Mouse (Mus musculus): Measurements from ENCODE around the gene Itgb5. TPM values are rescaled to one million over a fixed set of nuclear protein-coding genes. Genes with fewer than 3 reads are reported as not detected.

The Itgb5 gene
- polyA plus RNA-seq, 2 experiments: 108 to 117 TPM

- Histone ChIP-seq H3K27me3 (ENCODE audit: control insufficient read depth, insufficient read depth, low read length) (no peaks in the 10 kb centered on the region), H3K36me3 (ENCODE audit: control insufficient read depth, insufficient read depth, low read length) (peaks cover 17% of the 10 kb centered on the region), H3K4me3 (replicated peaks; ENCODE audit: low read length) (no peak overlapping the region), H3K27ac (replicated peaks; ENCODE audit: low read depth, low read length) (no peak overlapping the region), H3K4me2 (replicated peaks; ENCODE audit: low read depth, low read length, severe bottlenecking) (no peak overlapping the region), H3K4me1 (ENCODE audit: control insufficient read depth, insufficient read depth, low read length) (peaks cover 23% of the 10 kb centered on the region), H3K9me3 (ENCODE audit: control insufficient read depth, low read length) (no peaks in the 10 kb centered on the region), H3K9ac (ENCODE audit: low read depth, low read length, severe bottlenecking) (no peak overlapping the region)
- TF ChIP-seq POLR2A (IDR thresholded peaks at IDR 0.05; ENCODE audit: borderline replicate concordance, extremely low read depth, insufficient read depth, insufficient read length): no peak
- ATAC-seq (ENCODE audit: low FRiP score, low read depth) (no peak), DNase-seq (ENCODE audit: low spot score) (no peak)
- 66% methylated on average over 7 of the region's 7 CpGs for WGBS
Measured at GRCm38 (mm10) chr16:33895690-33896089, 66.2 kb downstream of the Itgb5 start.

GRCm38 (mm10) chr16:33896801-33897200 lies 67.3 kb downstream of the Itgb5 start:
- ATAC-seq (ENCODE audit: low FRiP score, low read depth) (no peak), DNase-seq (ENCODE audit: low spot score) (no peak)
- Histone ChIP-seq H3K9ac (ENCODE audit: low read depth, low read length, severe bottlenecking) (no peak overlapping the region), H3K4me3 (replicated peaks; ENCODE audit: low read length) (no peak overlapping the region), H3K27me3 (ENCODE audit: control insufficient read depth, insufficient read depth, low read length) (no peaks in the 10 kb centered on the region), H3K9me3 (ENCODE audit: control insufficient read depth, low read length) (no peaks in the 10 kb centered on the region), H3K4me2 (replicated peaks; ENCODE audit: low read depth, low read length, severe bottlenecking) (no peak overlapping the region), H3K4me1 (ENCODE audit: control insufficient read depth, insufficient read depth, low read length) (peaks cover 12% of the 10 kb centered on the region), H3K36me3 (ENCODE audit: control insufficient read depth, insufficient read depth, low read length) (peaks cover 23% of the 10 kb centered on the region), H3K27ac (replicated peaks; ENCODE audit: low read depth, low read length) (no peak overlapping the region)
- TF ChIP-seq POLR2A (IDR thresholded peaks at IDR 0.05; ENCODE audit: borderline replicate concordance, extremely low read depth, insufficient read depth, insufficient read length): no peak
- 94% methylated on average over 5 of the region's 7 CpGs for WGBS

GRCm38 (mm10) chr16:33903664-33904441 lies 74.4 kb downstream of the Itgb5 start:
- no peaks in the 10 kb centered on the region for H3K27me3 ChIP-seq (ENCODE audit: control insufficient read depth, insufficient read depth, low read length)
- peaks cover 34% of the 10 kb centered on the region for H3K36me3 ChIP-seq (ENCODE audit: control insufficient read depth, insufficient read depth, low read length)

DNA sequence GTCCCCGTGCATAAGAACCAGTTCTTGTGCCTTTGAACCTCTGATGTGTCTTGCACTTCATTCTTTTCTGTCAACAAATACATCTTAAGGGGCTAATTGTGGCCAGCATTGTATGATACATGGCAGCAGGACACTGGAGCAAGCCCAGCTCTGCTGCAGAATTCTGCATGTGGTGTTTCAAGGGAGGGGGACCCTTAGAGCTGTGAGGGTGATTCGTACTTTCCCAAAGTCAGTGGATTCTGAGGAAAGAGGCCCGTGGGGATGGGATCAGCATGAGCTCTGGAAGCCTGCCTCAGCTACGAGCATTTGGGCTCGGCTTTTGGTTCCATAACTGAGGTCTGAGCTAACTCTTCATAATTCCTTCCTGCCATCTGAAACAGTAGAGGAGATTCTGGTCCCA lies 75.1 kb downstream of the Itgb5 start:
- 32% methylated on average over 5 of the region's 5 CpGs for WGBS
- Histone ChIP-seq H3K27me3 (ENCODE audit: control insufficient read depth, insufficient read depth, low read length) (no peaks in the 10 kb centered on the region), H3K27ac (replicated peaks; ENCODE audit: low read depth, low read length) (peak overlapping the region; percentile 84), H3K4me1 (ENCODE audit: control insufficient read depth, insufficient read depth, low read length) (peaks cover 15% of the 10 kb centered on the region), H3K4me2 (replicated peaks; ENCODE audit: low read depth, low read length, severe bottlenecking) (0 out of 2 replicates have a peak overlapping the region, but pooled peaks have one; percentile 18), H3K36me3 (ENCODE audit: control insufficient read depth, insufficient read depth, low read length) (peaks cover 28% of the 10 kb centered on the region), H3K4me3 (replicated peaks; ENCODE audit: low read length) (no peak overlapping the region), H3K9me3 (ENCODE audit: control insufficient read depth, low read length) (no peaks in the 10 kb centered on the region), H3K9ac (ENCODE audit: low read depth, low read length, severe bottlenecking) (no peak overlapping the region)
- TF ChIP-seq POLR2A (IDR thresholded peaks at IDR 0.05; ENCODE audit: borderline replicate concordance, extremely low read depth, insufficient read depth, insufficient read length): no peak
- peak; percentile 54 for DNase-seq (ENCODE audit: low spot score)
- peak; percentile 8; the same call in 1 of the 2 replicates for ATAC-seq (ENCODE audit: low FRiP score, low read depth)

More at GRCm38 (mm10) chr16:33903664-33904441, 74.4 kb downstream of the Itgb5 start:
- peaks cover 15% of the 10 kb centered on the region for H3K4me1 ChIP-seq (ENCODE audit: control insufficient read depth, insufficient read depth, low read length)
- DNase-seq (ENCODE audit: low spot score) (peak; percentile 73), ATAC-seq (ENCODE audit: low FRiP score, low read depth) (peak; percentile 82)
- WGBS: 14% methylated on average over 11 of the region's 11 CpGs
- H3K4me2 ChIP-seq (replicated peaks; ENCODE audit: low read depth, low read length, severe bottlenecking): 0 out of 2 replicates have a peak overlapping the region, but pooled peaks have one; percentile 18
- H3K27ac ChIP-seq (replicated peaks; ENCODE audit: low read depth, low read length): peak overlapping the region; percentile 84
- no peak for TF ChIP-seq POLR2A (IDR thresholded peaks at IDR 0.05; ENCODE audit: borderline replicate concordance, extremely low read depth, insufficient read depth, insufficient read length)
- H3K9me3 ChIP-seq (ENCODE audit: control insufficient read depth, low read length): no peaks in the 10 kb centered on the region
- no peak overlapping the region for H3K4me3 ChIP-seq (replicated peaks; ENCODE audit: low read length)
- H3K9ac ChIP-seq (ENCODE audit: low read depth, low read length, severe bottlenecking): no peak overlapping the region

GRCm38 (mm10) chr16:33908239-33908638 lies 78.8 kb downstream of the Itgb5 start:
- H3K27ac ChIP-seq (replicated peaks; ENCODE audit: low read depth, low read length): no peak overlapping the region
- peaks cover 24% of the 10 kb centered on the region for H3K36me3 ChIP-seq (ENCODE audit: control insufficient read depth, insufficient read depth, low read length)
- ATAC-seq (ENCODE audit: low FRiP score, low read depth) (no peak), DNase-seq (ENCODE audit: low spot score) (no peak)
- 78% methylated on average over 4 of the region's 4 CpGs for WGBS
- no peak overlapping the region for H3K4me2 ChIP-seq (replicated peaks; ENCODE audit: low read depth, low read length, severe bottlenecking)
- H3K9ac ChIP-seq (ENCODE audit: low read depth, low read length, severe bottlenecking): no peak overlapping the region
- H3K4me1 ChIP-seq (ENCODE audit: control insufficient read depth, insufficient read depth, low read length): peaks cover 14% of the 10 kb centered on the region
- H3K27me3 ChIP-seq (ENCODE audit: control insufficient read depth, insufficient read depth, low read length): no peaks in the 10 kb centered on the region
- TF ChIP-seq POLR2A (IDR thresholded peaks at IDR 0.05; ENCODE audit: borderline replicate concordance, extremely low read depth, insufficient read depth, insufficient read length): no peak
- H3K4me3 ChIP-seq (replicated peaks; ENCODE audit: low read length): no peak overlapping the region
- no peaks in the 10 kb centered on the region for H3K9me3 ChIP-seq (ENCODE audit: control insufficient read depth, low read length)
